Mouse (Mus musculus): Measurements from ENCODE around the gene Dip2b.
A peak's percentile ranks its signal among the peaks of the same experiment; 100 is the strongest.

Gene Dip2b

GRCm38 (mm10) chr15:100177575-100177974 is 139.1 kb downstream of the Dip2b start:
- DNase-seq (ENCODE audit: low spot score in 2 of 2): no peak

- DNase-seq (ENCODE audit: low spot score in 2 of 2): no peak
These were observed 140.0 kb downstream of the Dip2b start for GRCm38 (mm10) chr15:100178487-100178886.

- no peak for DNase-seq (ENCODE audit: low spot score in 2 of 2)
These were observed 141.2 kb downstream of the Dip2b start for GRCm38 (mm10) chr15:100179685-100180084.

- no peak for DNase-seq (ENCODE audit: low spot score in 2 of 2)
These were observed 141.8 kb downstream of the Dip2b start for GRCm38 (mm10) chr15:100180221-100180620.

GRCm38 (mm10) chr15:100181841-100182240 is 143.4 kb downstream of the Dip2b start:
- no peak for DNase-seq (ENCODE audit: low spot score in 2 of 2)

GRCm38 (mm10) chr15:100182526-100183280 is 144.2 kb downstream of the Dip2b start:
- DNase-seq (ENCODE audit: low spot score in 2 of 2): no peak

- no peak for DNase-seq (ENCODE audit: low spot score in 2 of 2)
These were observed 145.0 kb downstream of the Dip2b start for GRCm38 (mm10) chr15:100183510-100183909.

- peak in 1 of 2 experiments; percentile 14 for DNase-seq (ENCODE audit: low spot score in 2 of 2)
These were observed 146.5 kb downstream of the Dip2b start for GRCm38 (mm10) chr15:100184821-100185496.

GRCm38 (mm10) chr15:100186234-100186633 is 147.8 kb downstream of the Dip2b start:
- no peak for DNase-seq (ENCODE audit: low spot score in 2 of 2)

GRCm38 (mm10) chr15:100186882-100187672 is 148.6 kb downstream of the Dip2b start:
- DNase-seq (ENCODE audit: low spot score in 2 of 2): no peak

- no peak for DNase-seq (ENCODE audit: low spot score in 2 of 2)
These were observed 150.1 kb downstream of the Dip2b start for GRCm38 (mm10) chr15:100188542-100188941.

GRCm38 (mm10) chr15:100188962-100189404 is 150.5 kb downstream of the Dip2b start:
- DNase-seq (ENCODE audit: low spot score in 2 of 2): no peak

- no peak for DNase-seq (ENCODE audit: low spot score in 2 of 2)
These were observed 151.6 kb downstream of the Dip2b start for GRCm38 (mm10) chr15:100190083-100190482.

- no peak for DNase-seq (ENCODE audit: low spot score in 2 of 2)
These were observed 160.7 kb downstream of the Dip2b start for GRCm38 (mm10) chr15:100198983-100199745.

- no peak for DNase-seq (ENCODE audit: low spot score in 2 of 2)
These were observed 161.3 kb downstream of the Dip2b start for GRCm38 (mm10) chr15:100199790-100200189.

- DNase-seq (ENCODE audit: low spot score in 2 of 2): no peak
These were observed 163.3 kb downstream of the Dip2b start for GRCm38 (mm10) chr15:100201806-100202205.

- no peak for DNase-seq (ENCODE audit: low spot score in 2 of 2)
These were observed 164.1 kb downstream of the Dip2b start for GRCm38 (mm10) chr15:100202431-100203015.

- DNase-seq (ENCODE audit: low spot score in 2 of 2): no peak
These were observed 166.1 kb downstream of the Dip2b start for GRCm38 (mm10) chr15:100204574-100204973.

- DNase-seq (ENCODE audit: low spot score in 2 of 2): no peak
These were observed 171.5 kb downstream of the Dip2b start for GRCm38 (mm10) chr15:100210013-100210412.

- DNase-seq (ENCODE audit: low spot score in 2 of 2): no peak
These were observed 174.9 kb downstream of the Dip2b start for GRCm38 (mm10) chr15:100213339-100213738.

- DNase-seq (ENCODE audit: low spot score in 2 of 2): no peak
These were observed 176.6 kb downstream of the Dip2b start for GRCm38 (mm10) chr15:100215092-100215491.
